Mouse (Mus musculus) brain, embryonic 14.5 days (tissue): Measurements from ENCODE around the gene Adra1b.

Source experiments
- CTCF ChIP-seq: fragments of 200-500 bp; IDR thresholded peaks from 2 replicates; pipeline ENCODE4 v1.5.1; 2012; ENCODE audit warnings: inconsistent platforms, mild to moderate bottlenecking, moderate library complexity, borderline replicate concordance; ENCODE audit not compliant: insufficient read depth, insufficient read length; ENCODE audit errors: extremely low read depth
- POLR2A ChIP-seq: fragments of 200-500 bp; IDR thresholded peaks from 2 replicates; pipeline ENCODE4 v1.6.1; 2012; ENCODE audit warnings: mild to moderate bottlenecking, inconsistent platforms, borderline replicate concordance; ENCODE audit not compliant: poor library complexity, insufficient read depth, insufficient read length, severe bottlenecking; ENCODE audit errors: extremely low read depth

DNA sequence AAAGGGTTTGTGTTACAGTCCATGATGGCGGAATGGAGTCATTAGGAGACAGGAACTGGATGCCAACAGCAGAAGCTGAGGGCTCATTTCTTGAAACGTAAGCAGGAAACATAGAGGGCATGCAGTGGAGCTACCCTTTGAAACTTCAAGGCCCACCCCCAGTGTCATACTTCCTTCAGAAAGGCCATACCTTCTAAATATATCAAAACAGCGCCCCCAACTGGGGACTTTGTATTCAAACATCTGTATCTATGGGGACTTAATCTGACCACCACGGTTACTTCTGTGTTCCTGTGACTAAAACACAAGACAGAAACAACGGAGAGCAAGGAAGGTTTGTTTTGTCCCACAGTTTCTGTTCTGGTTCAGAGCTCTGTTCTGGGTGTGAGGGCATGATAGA is 145.6 kb downstream of the Adra1b start:
- no peak for TF ChIP-seq CTCF
- no peak for TF ChIP-seq POLR2A
